Mouse (Mus musculus): Measurements from ENCODE around the gene Tubg2. TPM values are rescaled to one million over a fixed set of nuclear protein-coding genes. Genes with fewer than 3 reads are reported as not detected.

The Tubg2 gene
- polyA plus RNA-seq, 1 experiment = 1.9 TPM

Other genes starting within 250 kb of the Tubg2 start
- 18.8 and 20.9 TPM in 2 replicates for gene Stat3, start 216.4 kb upstream of the Tubg2 start, polyA plus RNA-seq (2012; ENCODE audit: insufficient read depth, insufficient read length, missing spikeins)
- gene Cavin1, start 185.0 kb upstream of the Tubg2 start, polyA plus RNA-seq (2012; ENCODE audit: insufficient read depth, insufficient read length, missing spikeins) = 242 and 279 TPM in 2 replicates
- 26.1 and 26.7 TPM in 2 replicates for gene Atp6v0a1, start 146.5 kb upstream of the Tubg2 start, polyA plus RNA-seq (2012; ENCODE audit: insufficient read depth, insufficient read length, missing spikeins)
- gene Naglu, start 85.9 kb upstream of the Tubg2 start, polyA plus RNA-seq (2012; ENCODE audit: insufficient read depth, insufficient read length, missing spikeins) = 4.4 and 7.1 TPM in 2 replicates
- gene Hsd17b1, start 77.5 kb upstream of the Tubg2 start, polyA plus RNA-seq (2012; ENCODE audit: insufficient read depth, insufficient read length, missing spikeins) = not detected in 2 replicates
- gene Coasy, start 73.3 kb upstream of the Tubg2 start, polyA plus RNA-seq (2012; ENCODE audit: insufficient read depth, insufficient read length, missing spikeins) = 98.3 and 102 TPM in 2 replicates
- 55.0 and 67.5 TPM in 2 replicates for gene Mlx, start 68.6 kb upstream of the Tubg2 start, polyA plus RNA-seq (2012; ENCODE audit: insufficient read depth, insufficient read length, missing spikeins)
- gene Psmc3ip, start 60.5 kb upstream of the Tubg2 start, polyA plus RNA-seq (2012; ENCODE audit: insufficient read depth, insufficient read length, missing spikeins) = 1.7 and 3.6 TPM in 2 replicates
- 43.7 and 49.6 TPM in 2 replicates for gene Retreg3, start 36.0 kb upstream of the Tubg2 start, polyA plus RNA-seq (2012; ENCODE audit: insufficient read depth, insufficient read length, missing spikeins)
- gene Tubg1, start 36.0 kb upstream of the Tubg2 start, polyA plus RNA-seq (2012; ENCODE audit: insufficient read depth, insufficient read length, missing spikeins) = 46.6 and 49.2 TPM in 2 replicates
- 7.2 and 11.2 TPM in 2 replicates for gene Cntnap1, start 14.6 kb downstream of the Tubg2 start, polyA plus RNA-seq (2012; ENCODE audit: insufficient read depth, insufficient read length, missing spikeins)
- gene Plekhh3, start 15.4 kb downstream of the Tubg2 start, polyA plus RNA-seq (2012; ENCODE audit: insufficient read depth, insufficient read length, missing spikeins) = 21.8 and 33.6 TPM in 2 replicates
- 1.2 TPM in 1 of 2 replicates, not detected in the other for gene Ccr10, start 19.5 kb downstream of the Tubg2 start, polyA plus RNA-seq (2012; ENCODE audit: insufficient read depth, insufficient read length, missing spikeins)
- gene Ezh1, start 70.6 kb downstream of the Tubg2 start, polyA plus RNA-seq (2012; ENCODE audit: insufficient read depth, insufficient read length, missing spikeins) = 13.3 and 20.7 TPM in 2 replicates
- 20.0 and 27.6 TPM in 2 replicates for gene Ramp2, start 90.1 kb downstream of the Tubg2 start, polyA plus RNA-seq (2012; ENCODE audit: insufficient read depth, insufficient read length, missing spikeins)
- 109 and 141 TPM in 2 replicates for gene Vps25, start 97.8 kb downstream of the Tubg2 start, polyA plus RNA-seq (2012; ENCODE audit: insufficient read depth, insufficient read length, missing spikeins)
- not detected in 2 replicates for gene Wnk4, start 104.7 kb downstream of the Tubg2 start, polyA plus RNA-seq (2012; ENCODE audit: insufficient read depth, insufficient read length, missing spikeins)
- 0.75 and 0.79 TPM in 2 replicates for gene Cntd1, start 123.1 kb downstream of the Tubg2 start, polyA plus RNA-seq (2012; ENCODE audit: insufficient read depth, insufficient read length, missing spikeins)
- gene Coa3, start 123.2 kb downstream of the Tubg2 start, polyA plus RNA-seq (2012; ENCODE audit: insufficient read depth, insufficient read length, missing spikeins) = 134 and 144 TPM in 2 replicates
- 38.3 and 48.7 TPM in 2 replicates for gene Becn1, start 146.4 kb downstream of the Tubg2 start, polyA plus RNA-seq (2012; ENCODE audit: insufficient read depth, insufficient read length, missing spikeins)
- 58.0 and 79.6 TPM in 2 replicates for gene Psme3, start 160.3 kb downstream of the Tubg2 start, polyA plus RNA-seq (2012; ENCODE audit: insufficient read depth, insufficient read length, missing spikeins)
- gene Aoc2, start 169.2 kb downstream of the Tubg2 start, polyA plus RNA-seq (2012; ENCODE audit: insufficient read depth, insufficient read length, missing spikeins) = 0.55 TPM in 1 of 2 replicates, not detected in the other
- gene Aoc3, start 174.7 kb downstream of the Tubg2 start, polyA plus RNA-seq (2012; ENCODE audit: insufficient read depth, insufficient read length, missing spikeins) = 156 and 209 TPM in 2 replicates
- gene G6pc, start 211.7 kb downstream of the Tubg2 start, polyA plus RNA-seq (2012; ENCODE audit: insufficient read depth, insufficient read length, missing spikeins) = not detected in 2 replicates